Mouse (Mus musculus) testis, adult 2 months (tissue): ENCODE measurements at regions not wholly inside any gene's neighbourhood (a gene's known extent, or its start where the extent isn't known, plus 50 kb on each side); places are given as distances from the start of the nearest gene placed in this dataset.

Source experiments
- CTCF ChIP-seq: fragments of 200-500 bp; IDR thresholded peaks from 2 replicates; pipeline ENCODE4 v1.5.1; 2012; ENCODE audit warnings: low read depth, mild to moderate bottlenecking, inconsistent platforms, low read length, moderate library complexity; ENCODE audit not compliant: control insufficient read depth, insufficient read depth, insufficient replicate concordance
- POLR2A ChIP-seq: fragments of 200-500 bp; IDR thresholded peaks from 2 replicates; pipeline ENCODE4 v1.6.1; 2012; ENCODE audit warnings: low read depth, mild to moderate bottlenecking, inconsistent platforms, low read length, moderate library complexity; ENCODE audit not compliant: control insufficient read depth

DNA sequence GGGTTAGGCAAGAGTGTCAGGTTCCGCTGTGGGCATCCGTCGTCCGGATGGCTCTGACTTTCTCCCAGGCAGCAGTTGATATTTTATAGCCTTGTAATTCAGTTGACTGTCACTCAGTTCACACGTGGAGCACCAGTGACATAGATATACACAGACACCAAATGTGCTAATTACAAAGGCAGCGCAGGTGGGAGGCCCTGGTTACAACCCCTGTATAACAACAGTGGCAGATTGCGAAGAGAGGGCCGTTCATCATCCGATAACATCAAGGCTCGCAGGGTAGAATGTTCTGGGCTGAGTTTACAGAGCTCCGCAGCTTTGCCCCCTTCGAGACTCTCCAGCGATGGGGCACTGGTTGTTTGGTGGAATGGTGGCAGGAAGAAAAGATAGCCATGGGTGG is 120.0 kb upstream of the Pgrmc2 start:
- TF ChIP-seq CTCF (no peak), POLR2A (no peak)
